Mouse (Mus musculus) liver, embryonic 11.5 days (tissue): ENCODE measurements at regions not wholly inside any gene's neighbourhood (a gene's known extent, or its start where the extent isn't known, plus 50 kb on each side); places are given as distances from the start of the nearest gene placed in this dataset.

Experiments
- ATAC-seq: fragments of 200-750 bp; cut with Nextera tagmentation; replicated peaks from 2 replicates; pipeline ENCODE4 v1.8.0; 2017; ENCODE audit warnings: moderate number of reproducible peaks, mild to moderate bottlenecking, moderate TSS enrichment, moderate library complexity; ENCODE audit not compliant: low FRiP score
- DNase-seq: peaks from one replicate; pipeline ENCODE4 v3.0.0-alpha.2; 2017; ENCODE audit warnings: low spot score
- H3K27ac ChIP-seq: fragments of 300-500 bp; sonication (generic); 2 replicates; pipeline ENCODE4 v1.5.1; 2014; ENCODE audit warnings: mild to moderate bottlenecking, low read depth, low read length, control low read depth
- H3K27me3 ChIP-seq: fragments of 300-500 bp; sonication (generic); replicated peaks from 2 replicates; pipeline ENCODE4 v1.6.1; 2014; ENCODE audit warnings: low read length, mixed read lengths; ENCODE audit not compliant: control insufficient read depth, insufficient read depth
- H3K36me3 ChIP-seq: fragments of 300-500 bp; sonication (generic); 2 replicates; pipeline ENCODE4 v1.6.1; 2014; ENCODE audit warnings: mild to moderate bottlenecking, low read length, moderate library complexity, mixed read lengths; ENCODE audit not compliant: control insufficient read depth, insufficient read depth
- H3K4me1 ChIP-seq: fragments of 300-500 bp; sonication (generic); replicated peaks from 2 replicates; pipeline ENCODE4 v1.6.1; 2014; ENCODE audit warnings: low read length, mixed read lengths; ENCODE audit not compliant: control insufficient read depth, insufficient read depth
- H3K4me2 ChIP-seq: fragments of 300-500 bp; sonication (generic); 2 replicates; pipeline ENCODE4 v1.6.1; 2014; ENCODE audit warnings: mild to moderate bottlenecking, control low read depth, moderate library complexity
- H3K4me3 ChIP-seq: fragments of 300-500 bp; sonication (generic); 2 replicates; pipeline ENCODE4 v1.5.1; 2014; ENCODE audit warnings: low read depth, low read length, control low read depth
- H3K9ac ChIP-seq: fragments of 300-500 bp; sonication (generic); 2 replicates; pipeline ENCODE4 v1.6.1; 2014; ENCODE audit warnings: low read depth, low read length, control low read depth
- H3K9me3 ChIP-seq: fragments of 300-500 bp; sonication (generic); 2 replicates; pipeline ENCODE4 v1.6.1; 2016; ENCODE audit warnings: low read length, inconsistent platforms, mixed read lengths; ENCODE audit not compliant: control insufficient read depth
- WGBS: fragments of 180-500 bp; shearing (Covaris S2); extraction: QIAGEN DNeasy Blood & Tissue Kit; methylation state at CpG from one replicate; pipeline ENCODE4 v1.1.7; 2014; 5-methylcytosine and 5-hydroxymethylcytosine counted together

DNA sequence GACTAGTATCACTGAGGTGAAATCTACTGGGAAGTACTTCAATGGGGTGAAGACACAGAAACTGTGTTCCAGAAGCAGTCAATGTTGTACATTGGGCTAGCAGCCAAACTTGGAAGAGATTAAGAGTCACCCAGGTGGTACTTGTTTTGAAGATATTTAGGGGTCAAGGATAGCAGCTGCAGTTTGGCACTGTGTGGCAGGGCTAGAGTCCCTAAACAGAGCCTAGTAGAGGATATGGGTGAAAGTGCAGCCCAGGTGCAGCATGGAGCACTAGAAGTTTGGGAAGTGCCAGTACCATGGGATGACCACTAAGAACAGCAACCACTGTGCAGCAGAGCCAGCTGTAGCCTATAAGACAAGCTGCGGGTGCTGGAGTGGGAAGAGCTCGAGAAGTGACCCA lies 70.6 kb upstream of the A1bg start:
- no peaks in the 10 kb centered on the region for H3K4me1 ChIP-seq
- no peak overlapping the region for H3K4me2 ChIP-seq
- no peaks in the 10 kb centered on the region for H3K9me3 ChIP-seq
- WGBS = 87% methylated on average over 2 of the region's 2 CpGs
- H3K27me3 ChIP-seq = no peaks in the 10 kb centered on the region
- no peak for ATAC-seq
- H3K9ac ChIP-seq = no peak overlapping the region
- H3K27ac ChIP-seq = no peak overlapping the region
- no peak overlapping the region for H3K4me3 ChIP-seq
- no peak for DNase-seq
- no peaks in the 10 kb centered on the region for H3K36me3 ChIP-seq

DNA sequence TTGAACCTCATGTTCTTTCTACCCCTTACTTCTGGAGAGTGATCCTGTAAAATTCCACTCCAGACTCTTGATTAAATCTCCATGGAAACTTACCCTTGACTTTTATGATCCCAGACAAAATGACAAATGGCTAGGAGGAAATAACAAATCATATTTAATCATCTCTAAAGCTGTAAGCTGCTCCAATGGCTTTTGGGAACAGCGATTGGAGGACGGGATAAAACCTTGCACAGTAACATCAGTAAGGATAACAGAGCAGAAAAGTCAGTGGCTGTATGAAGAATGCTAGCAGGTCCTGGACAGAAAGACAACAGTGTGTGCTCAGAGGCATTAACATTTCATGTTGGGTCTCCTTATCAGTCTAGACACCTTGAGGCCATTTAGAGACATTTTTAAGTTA lies 59.8 kb upstream of the A1bg start:
- Histone ChIP-seq H3K27ac (no peak overlapping the region), H3K4me1 (no peaks in the 10 kb centered on the region), H3K9ac (no peak overlapping the region), H3K27me3 (no peaks in the 10 kb centered on the region), H3K9me3 (no peaks in the 10 kb centered on the region), H3K36me3 (no peaks in the 10 kb centered on the region), H3K4me3 (no peak overlapping the region), H3K4me2 (no peak overlapping the region)
- DNase-seq (no peak), ATAC-seq (no peak)
- 61% methylated on average over 2 of the region's 2 CpGs for WGBS
